Mouse (Mus musculus): ENCODE results near the gene Apol6.

- TF ChIP-seq GATA1 (IDR thresholded peaks at IDR 0.05; ENCODE audit: borderline replicate concordance, low read length) (no peak), FLI1 (IDR thresholded peaks at IDR 0.05; ENCODE audit: low read length) (no peak)
Observed at GRCm38 (mm10) chr15:77053021-77053420, 8.5 kb downstream of the Apol6 start.
